Mouse (Mus musculus) frontal cortex, adult (tissue): Measurements from ENCODE around the gene Fth1.
A peak's percentile ranks its signal among the peaks of the same experiment; 100 is the strongest.
"Not testable (repeated sequence)": the region's sequence is repeated elsewhere in the genome, so short reads cannot be mapped to it uniquely, and the experiment has no call there.

Source experiments
- ATAC-seq: cut with Nextera tagmentation; 2 replicates; pipeline ENCODE4 v1.9.2; 2017; ENCODE audit warnings: mild to moderate bottlenecking, moderate library complexity, mixed read lengths; ENCODE audit not compliant: low TSS enrichment

Gene Fth1

GRCm38 (mm10) chr19:9960769-9961168 is 19.6 kb upstream of the Fth1 start:
- ATAC-seq: no peak

GRCm38 (mm10) chr19:9964205-9964916 is 16.0 kb upstream of the Fth1 start:
- peak; percentile 93 for ATAC-seq

DNA sequence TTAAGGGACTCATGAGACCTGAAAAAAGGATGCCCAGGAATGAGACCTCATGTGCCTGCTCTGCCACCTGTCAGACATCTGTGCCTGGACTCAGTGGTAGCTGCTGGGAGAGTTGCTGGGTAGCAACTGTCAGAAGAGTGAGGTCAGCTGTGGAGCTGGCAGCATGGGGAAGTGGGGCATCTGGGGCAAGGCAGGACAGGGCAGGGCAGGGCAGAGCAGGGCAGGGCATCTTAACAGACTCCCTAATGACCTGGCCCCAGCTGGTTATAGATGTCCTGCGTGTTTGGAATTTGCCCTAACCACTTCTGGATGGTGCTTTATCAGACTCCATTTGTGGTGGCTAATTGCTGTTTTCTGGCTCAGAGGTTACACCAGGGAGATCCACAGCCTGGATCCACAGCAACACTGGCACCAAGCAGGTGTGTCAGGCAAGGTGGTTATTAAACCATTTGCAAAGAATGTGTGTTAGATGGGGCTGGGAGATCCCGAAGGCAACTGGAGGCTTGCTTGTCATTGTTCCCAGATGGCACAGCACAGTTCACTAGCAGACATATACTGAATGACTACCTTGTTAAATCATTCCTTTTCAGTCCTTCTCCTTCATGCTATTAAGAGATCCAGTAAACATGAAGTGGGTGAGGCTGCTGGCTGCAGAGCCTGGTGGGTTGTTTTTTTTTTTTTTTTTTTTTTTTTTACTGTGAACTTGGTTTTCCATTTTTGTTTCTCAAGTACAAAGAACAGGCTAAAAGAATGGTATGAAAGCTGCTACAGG is 14.1 kb upstream of the Fth1 start:
- peak; percentile 77 for ATAC-seq

- no peak for ATAC-seq
Measured at GRCm38 (mm10) chr19:9968081-9968787, 12.2 kb upstream of the Fth1 start.

GRCm38 (mm10) chr19:9974853-9975252 is 5.5 kb upstream of the Fth1 start:
- ATAC-seq: not testable (repeated sequence)

- ATAC-seq: no peak
Measured at GRCm38 (mm10) chr19:9977085-9977484, 3.3 kb upstream of the Fth1 start.

DNA sequence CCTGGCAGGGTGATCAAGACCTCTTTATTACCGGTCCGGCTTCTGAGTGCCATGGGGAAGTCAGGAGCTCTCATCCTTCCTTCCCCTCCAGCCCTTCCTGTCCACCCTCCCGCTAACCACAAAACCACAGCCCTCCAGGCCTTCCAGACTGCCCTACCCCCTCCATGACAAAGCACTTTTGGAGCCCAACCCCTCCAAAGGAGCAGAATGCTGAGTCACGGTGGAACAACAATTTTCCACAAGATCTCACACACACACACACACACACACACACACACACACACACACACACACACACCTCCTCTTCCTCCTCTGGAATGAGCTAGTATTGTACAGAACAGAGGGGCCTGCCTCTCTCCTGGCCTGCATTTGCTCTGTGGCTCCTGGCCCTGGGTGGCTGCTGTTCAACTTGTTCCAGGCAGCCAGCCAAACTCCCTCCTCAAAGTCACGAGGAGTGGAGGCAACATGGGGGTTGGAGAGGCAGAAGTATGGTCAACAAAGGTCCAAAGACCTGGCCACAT is 1.9 kb upstream of the Fth1 start:
- no peak for ATAC-seq

DNA sequence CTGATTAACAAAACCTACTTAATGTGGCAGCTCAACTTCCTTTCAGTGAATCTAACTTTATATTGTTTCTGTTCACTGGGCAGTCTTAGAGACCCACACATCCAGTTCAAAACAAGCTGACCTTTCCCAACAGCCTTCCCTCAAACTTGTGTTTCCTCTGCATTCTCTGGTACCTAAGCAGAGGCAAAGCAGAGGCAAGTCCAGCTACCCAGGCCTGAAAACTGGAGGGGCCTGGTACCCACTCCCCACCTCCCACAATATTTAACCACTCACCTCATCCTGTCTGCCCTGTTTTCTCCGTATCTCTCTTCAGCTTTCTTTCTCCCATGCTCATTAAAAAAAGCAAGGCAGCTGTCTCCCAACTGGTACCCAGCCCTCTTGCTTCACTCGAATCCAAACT is 1.2 kb upstream of the Fth1 start:
- no peak for ATAC-seq

DNA sequence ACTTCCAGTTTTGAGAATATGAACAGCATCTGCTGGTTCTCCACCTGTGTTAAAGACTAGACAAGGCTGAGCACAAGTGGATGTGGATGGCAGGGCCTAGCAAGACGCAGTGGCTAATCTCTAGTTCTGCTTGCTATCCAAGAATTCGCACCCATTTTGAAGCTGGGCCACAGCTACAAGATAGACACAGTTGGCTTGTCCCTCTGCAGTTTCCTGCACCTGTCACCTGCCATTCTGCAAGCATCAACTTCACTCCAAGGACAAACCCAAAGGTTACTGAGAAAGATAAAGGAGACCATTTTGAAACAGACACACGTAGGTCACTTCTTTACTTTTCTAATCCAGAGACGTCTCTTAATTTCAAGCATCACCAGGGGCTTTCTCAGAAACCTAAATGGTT is 1.2 kb downstream of the Fth1 start:
- ATAC-seq: no peak

DNA sequence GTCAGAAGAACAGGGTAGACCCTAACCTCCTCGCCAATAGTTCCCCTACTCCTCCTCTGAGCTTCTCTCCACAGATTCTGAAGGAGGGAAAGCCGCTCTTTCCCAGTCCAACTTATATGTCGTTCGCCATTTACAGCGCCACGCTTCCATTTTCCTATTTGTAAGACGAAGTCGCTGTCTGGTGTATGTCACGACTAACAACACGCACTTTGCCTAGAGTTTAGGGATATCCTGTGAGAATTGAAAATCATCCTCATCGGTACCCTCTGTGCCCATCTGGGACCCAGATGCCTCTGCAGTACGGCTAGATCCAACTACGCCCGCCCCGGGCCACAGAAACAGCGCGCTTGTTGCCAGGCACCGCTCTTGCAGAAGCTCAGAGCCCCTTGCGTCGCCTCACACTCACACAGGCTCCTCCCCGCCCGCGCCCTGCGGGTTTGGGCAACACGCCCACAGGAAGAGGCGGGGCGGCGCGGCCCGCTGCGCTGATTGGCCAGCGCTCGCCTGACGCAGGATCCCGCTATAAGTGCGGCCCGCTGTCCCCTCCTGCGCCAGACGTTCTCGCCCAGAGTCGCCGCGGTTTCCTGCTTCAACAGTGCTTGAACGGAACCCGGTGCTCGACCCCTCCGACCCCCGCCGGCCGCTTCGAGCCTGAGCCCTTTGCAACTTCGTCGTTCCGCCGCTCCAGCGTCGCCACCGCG is 1.9 kb downstream of the Fth1 start:
- peak; percentile 82 for ATAC-seq

GRCm38 (mm10) chr19:9982852-9983542 is 2.6 kb downstream of the Fth1 start:
- peak; percentile 48 for ATAC-seq

GRCm38 (mm10) chr19:9984111-9985055 is 4.0 kb downstream of the Fth1 start:
- no peak for ATAC-seq

GRCm38 (mm10) chr19:9985190-9985899 is 4.9 kb downstream of the Fth1 start:
- no peak for ATAC-seq

DNA sequence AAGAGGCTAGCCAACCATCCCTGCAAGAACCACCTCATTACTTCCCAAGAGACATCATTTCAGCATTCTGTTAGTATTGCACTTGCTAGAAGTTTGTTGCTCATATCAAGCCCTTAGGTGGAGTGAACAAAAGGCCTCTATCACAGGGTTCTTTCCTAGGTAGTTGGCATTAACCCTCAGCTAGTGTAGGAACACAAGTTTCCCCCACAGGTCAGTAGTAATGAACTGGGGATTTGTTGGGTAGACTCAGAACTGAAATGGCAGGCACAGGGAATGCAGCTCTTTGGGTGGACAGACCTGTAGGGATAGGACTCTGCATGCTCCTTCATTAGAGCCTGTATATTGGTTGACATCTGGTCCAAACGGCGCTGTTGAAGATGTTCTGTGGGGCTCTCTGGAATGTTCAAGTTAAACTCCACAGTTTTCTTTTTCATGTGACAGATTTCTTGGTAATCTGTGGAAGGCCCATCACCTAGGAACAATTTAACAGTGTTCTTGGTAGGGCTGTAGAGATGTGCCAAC is 5.6 kb downstream of the Fth1 start:
- ATAC-seq: no peak

DNA sequence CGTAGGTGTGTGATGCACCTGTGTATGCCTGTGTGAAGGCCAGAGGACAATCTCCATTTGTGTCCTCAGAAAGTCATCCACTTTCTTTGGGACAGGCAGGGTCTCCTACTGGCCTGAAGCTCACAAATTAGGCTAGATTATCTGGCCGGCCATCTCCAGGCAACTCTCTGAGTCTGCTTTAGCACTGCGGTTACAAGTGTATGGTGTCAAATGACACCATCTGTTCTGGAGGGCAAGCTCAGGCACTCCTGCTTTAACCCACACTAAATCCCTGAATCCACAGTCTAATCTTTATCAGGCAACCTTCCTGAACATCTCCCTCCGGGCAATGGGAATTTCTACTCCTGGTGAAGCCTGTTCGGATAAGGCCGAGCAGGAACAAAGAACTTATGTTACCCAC is 6.8 kb downstream of the Fth1 start:
- ATAC-seq: no peak

DNA sequence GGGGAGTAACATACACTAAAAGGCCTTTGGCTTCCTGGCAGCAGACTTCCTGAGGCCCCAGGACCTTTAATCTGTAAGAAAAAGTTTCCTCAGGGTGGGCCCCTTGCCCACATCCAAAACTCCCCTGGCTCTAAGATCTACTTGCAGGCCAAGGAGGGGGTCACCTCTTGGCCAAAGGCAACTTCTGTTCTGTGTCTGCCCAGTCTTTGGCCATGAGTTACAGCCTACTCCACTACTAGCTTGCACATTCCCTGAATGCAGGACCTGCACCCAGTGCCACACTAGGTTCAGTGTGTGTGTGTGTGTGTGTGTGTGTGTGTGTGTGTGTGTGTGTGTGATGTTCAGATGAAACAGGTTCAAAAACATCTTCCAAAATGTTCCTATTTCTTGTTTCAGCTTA is 7.2 kb downstream of the Fth1 start:
- ATAC-seq: no peak

- peak; percentile 42; the same call in 1 of the 2 replicates for ATAC-seq
Measured at GRCm38 (mm10) chr19:9989171-9989883, 8.9 kb downstream of the Fth1 start.

DNA sequence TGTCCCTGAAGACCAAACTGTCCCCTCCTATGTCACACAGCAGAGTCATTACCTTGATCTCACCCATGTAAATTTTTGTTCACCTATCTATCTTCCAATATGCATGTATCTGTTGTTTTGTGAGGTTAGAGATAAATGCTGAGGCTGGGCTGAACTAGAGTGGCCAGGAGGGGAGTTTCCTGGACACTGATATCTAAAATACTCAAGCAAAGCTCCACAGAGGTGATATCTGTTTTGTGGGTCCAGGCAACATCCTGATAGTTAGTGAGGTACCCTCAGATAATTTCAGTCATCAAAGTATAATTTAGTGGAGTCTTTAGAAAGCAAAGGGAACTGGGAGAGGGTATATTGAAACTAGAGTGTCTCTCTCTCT is 9.5 kb downstream of the Fth1 start:
- no peak for ATAC-seq

- peak; percentile 74 for ATAC-seq
Measured at GRCm38 (mm10) chr19:9991304-9991703, 10.9 kb downstream of the Fth1 start.
